Mouse (Mus musculus): ENCODE data around the gene Dscaml1. TPM values are rescaled to one million over a fixed set of nuclear protein-coding genes. Genes with fewer than 3 reads are reported as not detected.

Gene Dscaml1
- polyA plus RNA-seq, 1 experiment, result 0.62 TPM

GRCm38 (mm10) chr9:45470746-45471471 lies 44.5 kb downstream of the Dscaml1 start:
- Histone ChIP-seq H3K4me3 (ENCODE audit: low read depth, low read length) (no peak overlapping the region), H3K4me1 (ENCODE audit: control insufficient read depth, insufficient read depth, insufficient read length, low read length) (no peaks in the 10 kb centered on the region), H3K27me3 (ENCODE audit: control insufficient read depth, insufficient read depth, low read length) (no peaks in the 10 kb centered on the region), H3K27ac (ENCODE audit: insufficient read depth, low read depth, low read length) (no peak overlapping the region), H3K36me3 (ENCODE audit: control insufficient read depth, insufficient read depth, low read length) (no peaks in the 10 kb centered on the region)
- 76% methylated on average over 10 of the region's 10 CpGs for WGBS
- TF ChIP-seq POLR2A (IDR thresholded peaks at IDR 0.05; ENCODE audit: low read depth, low read length) (no peak), CTCF (IDR thresholded peaks at IDR 0.05; ENCODE audit: extremely low read depth, insufficient read length, insufficient replicate concordance, low read depth, low read length) (no peak)

- no peak overlapping the region for H3K4me3 ChIP-seq (ENCODE audit: low read depth, low read length)
- no peaks in the 10 kb centered on the region for H3K27me3 ChIP-seq (ENCODE audit: control insufficient read depth, insufficient read depth, low read length)
- no peak overlapping the region for H3K27ac ChIP-seq (ENCODE audit: insufficient read depth, low read depth, low read length)
- H3K36me3 ChIP-seq (ENCODE audit: control insufficient read depth, insufficient read depth, low read length), result no peaks in the 10 kb centered on the region
- WGBS, result 17% methylated on average over 9 of the region's 9 CpGs
- TF ChIP-seq POLR2A (IDR thresholded peaks at IDR 0.05; ENCODE audit: low read depth, low read length) (no peak), CTCF (IDR thresholded peaks at IDR 0.05; ENCODE audit: extremely low read depth, insufficient read length, insufficient replicate concordance, low read depth, low read length) (no peak)
- no peaks in the 10 kb centered on the region for H3K4me1 ChIP-seq (ENCODE audit: control insufficient read depth, insufficient read depth, insufficient read length, low read length)
These were observed 45.3 kb downstream of the Dscaml1 start for GRCm38 (mm10) chr9:45471691-45472090.

- no peaks in the 10 kb centered on the region for H3K36me3 ChIP-seq (ENCODE audit: control insufficient read depth, insufficient read depth, low read length)
- no peaks in the 10 kb centered on the region for H3K4me1 ChIP-seq (ENCODE audit: control insufficient read depth, insufficient read depth, insufficient read length, low read length)
- H3K27ac ChIP-seq (ENCODE audit: insufficient read depth, low read depth, low read length), result no peak overlapping the region
- TF ChIP-seq CTCF (IDR thresholded peaks at IDR 0.05; ENCODE audit: extremely low read depth, insufficient read length, insufficient replicate concordance, low read depth, low read length) (no peak), POLR2A (IDR thresholded peaks at IDR 0.05; ENCODE audit: low read depth, low read length) (no peak)
- H3K27me3 ChIP-seq (ENCODE audit: control insufficient read depth, insufficient read depth, low read length), result no peaks in the 10 kb centered on the region
- H3K4me3 ChIP-seq (ENCODE audit: low read depth, low read length), result no peak overlapping the region
These were observed 48.4 kb downstream of the Dscaml1 start for GRCm38 (mm10) chr9:45474874-45475273.

- no peak overlapping the region for H3K27ac ChIP-seq (ENCODE audit: insufficient read depth, low read depth, low read length)
- H3K27me3 ChIP-seq (ENCODE audit: control insufficient read depth, insufficient read depth, low read length), result peaks cover 2% of the 10 kb centered on the region; the same call in 1 of the 2 replicates
- 76% methylated on average over 9 of the region's 9 CpGs for WGBS
- no peaks in the 10 kb centered on the region for H3K36me3 ChIP-seq (ENCODE audit: control insufficient read depth, insufficient read depth, low read length)
- TF ChIP-seq POLR2A (IDR thresholded peaks at IDR 0.05; ENCODE audit: low read depth, low read length) (no peak), CTCF (IDR thresholded peaks at IDR 0.05; ENCODE audit: extremely low read depth, insufficient read length, insufficient replicate concordance, low read depth, low read length) (no peak)
- H3K4me3 ChIP-seq (ENCODE audit: low read depth, low read length), result no peak overlapping the region
- H3K4me1 ChIP-seq (ENCODE audit: control insufficient read depth, insufficient read depth, insufficient read length, low read length), result no peaks in the 10 kb centered on the region
These were observed 54.5 kb downstream of the Dscaml1 start for GRCm38 (mm10) chr9:45480936-45481335.

GRCm38 (mm10) chr9:45486665-45487074 lies 60.2 kb downstream of the Dscaml1 start:
- Histone ChIP-seq H3K4me3 (ENCODE audit: low read depth, low read length) (no peak overlapping the region), H3K27me3 (ENCODE audit: control insufficient read depth, insufficient read depth, low read length) (peaks cover 2% of the 10 kb centered on the region; the same call in 1 of the 2 replicates), H3K36me3 (ENCODE audit: control insufficient read depth, insufficient read depth, low read length) (no peaks in the 10 kb centered on the region), H3K4me1 (ENCODE audit: control insufficient read depth, insufficient read depth, insufficient read length, low read length) (no peaks in the 10 kb centered on the region), H3K27ac (ENCODE audit: insufficient read depth, low read depth, low read length) (no peak overlapping the region)
- WGBS, result 42% methylated on average over 4 of the region's 4 CpGs
- TF ChIP-seq POLR2A (IDR thresholded peaks at IDR 0.05; ENCODE audit: low read depth, low read length), result no peak

- no peaks in the 10 kb centered on the region; the same call in 1 of the 2 replicates for H3K27me3 ChIP-seq (ENCODE audit: control insufficient read depth, insufficient read depth, low read length)
- no peak for TF ChIP-seq POLR2A (IDR thresholded peaks at IDR 0.05; ENCODE audit: low read depth, low read length)
- TF ChIP-seq CTCF (IDR thresholded peaks at IDR 0.05; ENCODE audit: extremely low read depth, insufficient read length, insufficient replicate concordance, low read depth, low read length), result no peak
- no peaks in the 10 kb centered on the region for H3K4me1 ChIP-seq (ENCODE audit: control insufficient read depth, insufficient read depth, insufficient read length, low read length)
- 82% methylated on average over 12 of the region's 12 CpGs for WGBS
- no peaks in the 10 kb centered on the region for H3K36me3 ChIP-seq (ENCODE audit: control insufficient read depth, insufficient read depth, low read length)
- H3K4me3 ChIP-seq (ENCODE audit: low read depth, low read length), result no peak overlapping the region
- H3K27ac ChIP-seq (ENCODE audit: insufficient read depth, low read depth, low read length), result no peak overlapping the region
These were observed 60.9 kb downstream of the Dscaml1 start for GRCm38 (mm10) chr9:45487179-45487801.

GRCm38 (mm10) chr9:45490899-45491298 lies 64.5 kb downstream of the Dscaml1 start:
- Histone ChIP-seq H3K36me3 (ENCODE audit: control insufficient read depth, insufficient read depth, low read length) (no peaks in the 10 kb centered on the region), H3K27ac (ENCODE audit: insufficient read depth, low read depth, low read length) (no peak overlapping the region), H3K27me3 (ENCODE audit: control insufficient read depth, insufficient read depth, low read length) (no peaks in the 10 kb centered on the region), H3K4me3 (ENCODE audit: low read depth, low read length) (no peak overlapping the region), H3K4me1 (ENCODE audit: control insufficient read depth, insufficient read depth, insufficient read length, low read length) (no peaks in the 10 kb centered on the region)
- TF ChIP-seq POLR2A (IDR thresholded peaks at IDR 0.05; ENCODE audit: low read depth, low read length) (no peak), CTCF (IDR thresholded peaks at IDR 0.05; ENCODE audit: extremely low read depth, insufficient read length, insufficient replicate concordance, low read depth, low read length) (no peak)
- WGBS, result 82% methylated on average over 2 of the region's 2 CpGs

Measured in small intestine, adult 2 months (tissue).